Mouse (Mus musculus) neural tube, embryonic 10.5 days (tissue): ENCODE results near the gene Bag1.

ENCODE experiments used
- DNase-seq: peaks from one replicate; pipeline ENCODE4 v3.0.0-alpha.2; 2017; ENCODE audit warnings: low spot score; ENCODE audit errors: extremely low spot score

Bag1 gene

DNA sequence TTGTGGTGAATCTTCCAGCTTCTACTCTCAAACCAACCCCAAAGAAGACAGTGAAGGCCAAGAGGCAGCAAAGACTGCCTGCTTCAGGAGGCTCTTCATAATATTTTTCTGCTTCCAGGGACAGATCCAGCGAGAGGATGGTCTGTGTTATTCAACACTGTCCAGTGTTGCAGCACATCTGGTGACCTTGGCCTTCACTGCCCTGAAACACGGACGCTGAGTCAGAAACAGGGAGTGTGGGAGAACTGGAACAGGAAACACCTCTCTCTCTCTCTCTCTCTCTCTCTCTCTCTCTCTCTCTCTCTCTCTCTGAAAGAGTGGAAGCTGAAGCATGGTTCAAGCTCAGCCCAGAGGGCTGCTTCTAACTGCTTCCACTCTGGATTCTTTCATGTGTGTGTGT, 58.8 kb downstream of the Bag1 start:
- no peak for DNase-seq

DNA sequence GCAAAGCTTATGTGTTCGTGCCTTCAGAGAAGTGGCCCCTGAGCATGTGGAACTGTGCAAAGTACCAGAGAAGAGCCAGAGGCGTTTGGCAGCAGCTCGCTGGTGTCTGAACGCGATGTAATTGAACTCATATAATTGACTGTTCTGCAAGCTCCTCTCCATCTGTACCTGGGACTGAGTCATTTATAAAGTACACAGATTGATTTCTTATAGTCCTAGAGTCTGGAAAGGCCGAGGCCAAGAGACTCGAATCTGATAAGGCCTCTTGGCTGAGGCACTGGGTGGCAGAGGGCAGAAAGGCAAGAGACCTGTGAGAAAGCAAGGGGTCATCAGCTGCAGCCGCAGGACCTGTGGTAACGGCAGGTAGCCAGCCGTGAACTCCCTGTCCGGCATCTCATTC, 59.3 kb downstream of the Bag1 start:
- DNase-seq, result no peak
